Mouse (Mus musculus) lung, adult 2 months (tissue): Measurements from ENCODE around the gene Gm4303.
"Not testable (repeated sequence)": the region's sequence is repeated elsewhere in the genome, so short reads cannot be mapped to it uniquely, and the experiment has no call there.

Source experiments
- CTCF ChIP-seq: fragments of 200-500 bp; IDR thresholded peaks from 2 replicates; pipeline ENCODE4 v1.5.1; 2011; ENCODE audit warnings: mild to moderate bottlenecking, low read length, control low read depth; ENCODE audit not compliant: insufficient read depth
- POLR2A ChIP-seq: fragments of 200-500 bp; IDR thresholded peaks from 2 replicates; pipeline ENCODE4 v1.6.1; 2011; ENCODE audit warnings: low read depth, mild to moderate bottlenecking, control low read depth, low read length, borderline replicate concordance; ENCODE audit errors: extremely low read depth

DNA sequence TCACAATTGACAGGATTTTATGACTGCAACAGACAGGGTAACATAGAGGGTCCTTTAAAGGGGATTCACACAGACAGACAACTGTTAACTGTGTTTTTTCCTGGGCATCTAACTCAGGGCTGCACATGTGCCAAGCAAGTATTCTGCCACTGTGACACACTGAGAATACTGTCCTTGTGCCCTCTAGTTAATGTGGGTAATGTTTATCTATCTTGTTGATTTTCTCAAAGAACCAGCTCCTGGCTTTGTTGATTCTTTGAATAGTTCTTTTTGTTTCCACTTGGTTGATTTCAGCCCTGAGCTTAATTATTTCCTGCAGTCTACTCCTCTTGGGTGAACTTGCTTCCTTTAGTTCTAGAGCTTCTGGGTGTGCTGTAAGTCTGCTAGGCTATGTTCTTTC lies 45.7 kb upstream of the Gm4303 start:
- not testable (repeated sequence) for TF ChIP-seq CTCF, POLR2A
